Mouse (Mus musculus): ENCODE results near the gene AU021092. TPM values are rescaled to one million over a fixed set of nuclear protein-coding genes. Genes with fewer than 3 reads are reported as not detected.

Gene AU021092
- polyA plus RNA-seq, 1 experiment from 2014 or later: 7.6 TPM

GRCm38 (mm10) chr16:5183310-5183975, 38.7 kb downstream of the AU021092 start:
- ATAC-seq (ENCODE audit: low read depth) (peak; percentile 73; the same call in 1 of the 2 replicates), DNase-seq (ENCODE audit: low spot score) (peak; percentile 23)
- Histone ChIP-seq H3K4me1 (ENCODE audit: control insufficient read depth, insufficient read depth, low read length) (no peaks in the 10 kb centered on the region), H3K27ac (replicated peaks; ENCODE audit: low read depth, low read length) (no peak overlapping the region), H3K9ac (ENCODE audit: low read depth, low read length) (no peak overlapping the region), H3K4me3 (ENCODE audit: low read depth, low read length) (no peak overlapping the region), H3K4me2 (ENCODE audit: low read depth, low read length) (no peak overlapping the region), H3K27me3 (replicated peaks; ENCODE audit: control insufficient read depth, insufficient read depth, low read length) (no peaks in the 10 kb centered on the region), H3K36me3 (ENCODE audit: control insufficient read depth, insufficient read depth, low read length) (no peaks in the 10 kb centered on the region), H3K9me3 (ENCODE audit: control insufficient read depth, low read length) (no peaks in the 10 kb centered on the region)
- WGBS: 79% methylated on average over 18 of the region's 18 CpGs

- no peaks in the 10 kb centered on the region for H3K36me3 ChIP-seq (ENCODE audit: control insufficient read depth, insufficient read depth, low read length)
- no peaks in the 10 kb centered on the region for H3K9me3 ChIP-seq (ENCODE audit: control insufficient read depth, low read length)
- H3K4me2 ChIP-seq (ENCODE audit: low read depth, low read length): no peak overlapping the region
- no peak overlapping the region for H3K4me3 ChIP-seq (ENCODE audit: low read depth, low read length)
- H3K9ac ChIP-seq (ENCODE audit: low read depth, low read length): no peak overlapping the region
- 88% methylated on average over 6 of the region's 6 CpGs for WGBS
- H3K27ac ChIP-seq (replicated peaks; ENCODE audit: low read depth, low read length): no peak overlapping the region
- 0 out of 2 replicates have a peak, but pooled peaks have one; percentile 12 for ATAC-seq (ENCODE audit: low read depth)
- no peak for DNase-seq (ENCODE audit: low spot score)
- H3K4me1 ChIP-seq (ENCODE audit: control insufficient read depth, insufficient read depth, low read length): no peaks in the 10 kb centered on the region
- no peaks in the 10 kb centered on the region for H3K27me3 ChIP-seq (replicated peaks; ENCODE audit: control insufficient read depth, insufficient read depth, low read length)
These were observed 49.5 kb downstream of the AU021092 start for GRCm38 (mm10) chr16:5172636-5173035.

DNA sequence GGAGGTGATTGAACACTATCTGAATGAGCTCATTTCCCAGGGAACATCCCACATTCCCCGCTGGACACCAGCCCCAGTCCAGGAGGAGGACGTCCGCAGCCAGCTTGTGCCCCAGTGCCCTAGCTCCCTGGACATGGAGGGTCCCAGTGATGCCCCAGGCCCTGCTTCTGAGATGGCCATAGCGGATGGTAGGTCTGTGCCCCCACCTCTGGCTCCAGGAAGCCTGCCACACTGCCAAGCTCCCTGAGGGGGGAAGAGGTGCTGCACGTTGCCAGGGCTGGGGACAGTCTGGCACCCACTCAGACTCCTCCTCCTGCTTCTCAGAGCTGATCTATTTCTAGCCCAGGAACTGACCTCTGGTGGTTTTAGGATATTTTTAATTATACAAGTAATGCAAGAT, 53.3 kb downstream of the AU021092 start:
- no peak overlapping the region for H3K4me2 ChIP-seq (ENCODE audit: low read depth, low read length)
- no peak for ATAC-seq (ENCODE audit: low read depth)
- no peaks in the 10 kb centered on the region for H3K27me3 ChIP-seq (replicated peaks; ENCODE audit: control insufficient read depth, insufficient read depth, low read length)
- no peak overlapping the region for H3K9ac ChIP-seq (ENCODE audit: low read depth, low read length)
- H3K4me3 ChIP-seq (ENCODE audit: low read depth, low read length): no peak overlapping the region
- H3K27ac ChIP-seq (replicated peaks; ENCODE audit: low read depth, low read length): no peak overlapping the region
- H3K9me3 ChIP-seq (ENCODE audit: control insufficient read depth, low read length): no peaks in the 10 kb centered on the region
- H3K36me3 ChIP-seq (ENCODE audit: control insufficient read depth, insufficient read depth, low read length): no peaks in the 10 kb centered on the region
- 74% methylated on average over 5 of the region's 5 CpGs for WGBS
- no peak for DNase-seq (ENCODE audit: low spot score)
- no peaks in the 10 kb centered on the region for H3K4me1 ChIP-seq (ENCODE audit: control insufficient read depth, insufficient read depth, low read length)

DNA sequence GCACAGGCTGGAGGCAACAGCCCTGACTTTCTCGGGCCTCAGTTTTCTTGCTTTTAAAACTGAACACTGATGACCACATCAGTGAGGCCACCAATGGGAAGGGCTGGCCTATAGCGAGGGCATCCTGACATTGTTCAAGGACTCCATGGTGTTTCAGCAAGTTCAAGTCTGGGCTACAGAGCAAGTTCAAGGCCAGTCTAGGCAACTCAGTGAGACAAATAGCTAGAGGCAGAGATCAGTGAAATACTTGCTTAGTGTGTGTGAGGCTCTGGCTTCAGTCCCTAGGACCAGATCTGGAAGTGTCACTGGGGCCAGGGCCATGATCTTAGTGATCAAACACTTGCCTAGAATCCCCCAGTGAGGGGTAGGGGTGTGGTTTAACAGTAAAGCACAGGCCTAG, 54.1 kb downstream of the AU021092 start:
- Histone ChIP-seq H3K4me2 (ENCODE audit: low read depth, low read length) (no peak overlapping the region), H3K4me1 (ENCODE audit: control insufficient read depth, insufficient read depth, low read length) (no peaks in the 10 kb centered on the region)
- 77% methylated on average over 2 of the region's 2 CpGs for WGBS

DNA sequence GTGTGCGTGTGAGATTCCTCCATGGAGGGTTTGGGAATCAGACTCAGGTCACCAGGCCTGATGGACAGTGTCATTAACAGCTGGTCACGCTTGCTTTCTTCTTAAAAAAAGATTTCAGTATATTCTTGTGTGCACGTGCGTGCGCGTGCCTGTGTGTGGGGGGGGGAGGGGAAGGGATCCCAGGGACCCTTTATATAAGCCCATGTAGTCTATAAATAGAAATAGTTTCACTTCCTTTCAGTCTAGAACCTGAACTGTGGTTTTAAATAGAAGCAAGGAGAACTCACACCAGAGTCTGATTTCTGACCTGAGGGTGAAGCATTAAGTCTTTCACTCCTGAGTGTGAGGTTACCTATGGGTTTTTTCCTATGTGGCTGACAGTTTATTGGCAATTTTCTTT, 57.8 kb downstream of the AU021092 start:
- Histone ChIP-seq H3K27me3 (replicated peaks; ENCODE audit: control insufficient read depth, insufficient read depth, low read length) (no peaks in the 10 kb centered on the region), H3K36me3 (ENCODE audit: control insufficient read depth, insufficient read depth, low read length) (no peaks in the 10 kb centered on the region), H3K4me1 (ENCODE audit: control insufficient read depth, insufficient read depth, low read length) (no peaks in the 10 kb centered on the region), H3K9ac (ENCODE audit: low read depth, low read length) (no peak overlapping the region), H3K9me3 (ENCODE audit: control insufficient read depth, low read length) (no peaks in the 10 kb centered on the region), H3K27ac (replicated peaks; ENCODE audit: low read depth, low read length) (no peak overlapping the region), H3K4me2 (ENCODE audit: low read depth, low read length) (no peak overlapping the region), H3K4me3 (ENCODE audit: low read depth, low read length) (no peak overlapping the region)
- no peak for DNase-seq (ENCODE audit: low spot score)
- no peak for ATAC-seq (ENCODE audit: low read depth)
- WGBS: 77% methylated on average over 6 of the region's 6 CpGs

More for the DNA sequence above, 54.1 kb downstream of the AU021092 start:
- no peak for DNase-seq (ENCODE audit: low spot score)
- Histone ChIP-seq H3K9me3 (ENCODE audit: control insufficient read depth, low read length) (no peaks in the 10 kb centered on the region), H3K36me3 (ENCODE audit: control insufficient read depth, insufficient read depth, low read length) (no peaks in the 10 kb centered on the region), H3K9ac (ENCODE audit: low read depth, low read length) (no peak overlapping the region), H3K4me3 (ENCODE audit: low read depth, low read length) (no peak overlapping the region), H3K27ac (replicated peaks; ENCODE audit: low read depth, low read length) (no peak overlapping the region), H3K27me3 (replicated peaks; ENCODE audit: control insufficient read depth, insufficient read depth, low read length) (no peaks in the 10 kb centered on the region)
- no peak for ATAC-seq (ENCODE audit: low read depth)

Small RNA genes within 50 kb of the gene (microRNA-seq; reads per million reads assigned to microRNA genes)
- gene Gm23689 (ENCODE audit: borderline number of aligned reads): not detected
- gene Gm26095 (ENCODE audit: borderline number of aligned reads): not detected
- not detected for gene Mir6364 (ENCODE audit: borderline number of aligned reads)

Other genes starting within 250 kb of the AU021092 start
- 0.22 TPM in 1 of 2 replicates, not detected in the other for gene Sept12, start 224.4 kb downstream of the AU021092 start, polyA plus RNA-seq (2014; fragmentation: Nextera tagmentation; extraction: Ambion mirVana)
- gene Smim22, start 215.0 kb downstream of the AU021092 start, polyA plus RNA-seq (2014; fragmentation: Nextera tagmentation; extraction: Ambion mirVana): 5.8 and 9.3 TPM in 2 replicates
- gene Rogdi, start 208.7 kb downstream of the AU021092 start, polyA plus RNA-seq (2014; fragmentation: Nextera tagmentation; extraction: Ambion mirVana): 50.2 and 53.0 TPM in 2 replicates
- gene Glyr1, start 172.4 kb downstream of the AU021092 start, polyA plus RNA-seq (2014; fragmentation: Nextera tagmentation; extraction: Ambion mirVana): 91.3 and 96.0 TPM in 2 replicates
- gene Ubn1, start 172.2 kb downstream of the AU021092 start, polyA plus RNA-seq (2014; fragmentation: Nextera tagmentation; extraction: Ambion mirVana): 24.0 and 24.2 TPM in 2 replicates
- 15.3 and 19.3 TPM in 2 replicates for gene Ppl, start 89.9 kb downstream of the AU021092 start, polyA plus RNA-seq (2014; fragmentation: Nextera tagmentation; extraction: Ambion mirVana)
- gene Sec14l5, start 75.2 kb downstream of the AU021092 start, polyA plus RNA-seq (2014; fragmentation: Nextera tagmentation; extraction: Ambion mirVana): 0.22 and 0.36 TPM in 2 replicates
- 14.5 and 18.3 TPM in 2 replicates for gene Nagpa, start 18.3 kb downstream of the AU021092 start, polyA plus RNA-seq (2014; fragmentation: Nextera tagmentation; extraction: Ambion mirVana)
- gene Alg1, start 11.3 kb upstream of the AU021092 start, polyA plus RNA-seq (2014; fragmentation: Nextera tagmentation; extraction: Ambion mirVana): 36.8 and 38.2 TPM in 2 replicates
- 25.5 and 32.2 TPM in 2 replicates for gene Eef2kmt, start 33.7 kb upstream of the AU021092 start, polyA plus RNA-seq (2014; fragmentation: Nextera tagmentation; extraction: Ambion mirVana)